Mouse (Mus musculus) kidney, postnatal 14 days (tissue): ENCODE results near the gene Actr1b.
"Not testable (repeated sequence)": the region's sequence is repeated elsewhere in the genome, so short reads cannot be mapped to it uniquely, and the experiment has no call there.

Source experiments
- DNase-seq: peaks from one replicate; pipeline ENCODE4 v3.0.0; 2022; ENCODE audit warnings: mixed read lengths

The Actr1b gene

GRCm38 (mm10) chr1:36696411-36696810 is 17.8 kb downstream of the Actr1b start:
- no peak for DNase-seq

- no peak for DNase-seq
Observed at GRCm38 (mm10) chr1:36694871-36695270, 19.4 kb downstream of the Actr1b start.

GRCm38 (mm10) chr1:36691271-36692155 is 22.7 kb downstream of the Actr1b start, which contains the start of gene Cox5b:
Gene Cox5b, plus strand, starts transcription at chr1:36691449.
- DNase-seq, result peak; percentile 98

DNA sequence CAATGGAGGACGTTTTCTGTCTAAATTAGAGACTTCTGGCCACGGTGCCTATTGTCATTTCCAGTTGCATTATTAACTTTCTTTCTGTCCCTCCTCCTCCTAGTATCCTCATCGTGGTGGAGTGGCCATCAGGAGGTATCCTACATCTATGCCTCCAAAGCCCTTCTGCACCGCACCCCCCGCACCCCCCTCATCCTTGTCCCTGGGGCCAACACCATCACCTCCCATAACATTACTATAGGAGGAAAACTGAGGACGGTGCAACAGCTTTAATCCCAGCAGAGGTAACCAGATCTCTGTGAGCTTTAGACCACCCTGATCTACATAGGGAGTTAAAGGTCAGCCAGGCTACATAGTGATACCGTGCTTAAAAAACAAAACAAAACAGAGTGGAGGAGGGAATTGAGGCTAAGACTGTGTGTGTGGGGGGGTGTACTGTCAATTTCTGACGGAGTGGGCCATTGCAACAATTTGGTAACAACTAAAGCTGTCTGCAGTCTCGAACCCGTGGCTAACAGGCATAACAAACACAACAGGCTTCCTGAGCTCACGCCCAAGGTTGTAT is 23.5 kb downstream of the Actr1b start:
- DNase-seq, result no peak

DNA sequence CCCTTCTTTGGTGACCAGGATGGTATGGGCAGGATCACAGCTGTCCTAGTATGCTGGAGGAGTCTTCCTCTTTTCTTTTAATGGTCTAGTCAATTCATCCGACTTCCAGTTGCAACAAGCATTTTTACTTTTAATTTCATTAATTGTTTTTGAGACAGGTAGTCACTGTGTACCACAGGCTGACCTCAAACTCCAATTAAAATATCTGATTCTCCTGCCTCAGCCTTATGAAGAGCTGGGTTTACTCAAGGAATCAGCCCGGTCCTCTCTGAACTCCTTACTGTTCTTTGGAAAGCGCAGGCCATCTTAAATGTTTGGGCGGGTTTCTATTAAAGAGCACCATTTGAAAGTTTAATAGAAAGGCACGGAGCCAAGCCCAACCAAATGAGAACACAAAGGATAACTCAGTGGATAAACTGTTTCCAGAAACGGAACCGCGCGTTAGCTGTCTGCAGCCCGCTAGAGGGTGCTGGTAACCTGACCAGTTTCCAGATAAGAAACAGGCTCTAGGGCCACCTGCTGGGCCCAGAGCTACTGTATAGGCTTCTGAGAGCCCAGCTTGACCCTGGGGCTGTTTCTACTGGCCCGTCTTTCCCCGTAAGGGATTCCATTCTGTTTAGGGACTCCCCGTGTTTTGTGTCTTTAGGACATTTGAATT is 30.3 kb downstream of the Actr1b start:
- DNase-seq, result peak; percentile 89

- no peak for DNase-seq
Observed at GRCm38 (mm10) chr1:36682620-36683355, 31.4 kb downstream of the Actr1b start, which contains the start of gene Fam178b. Gene Fam178b, minus strand, starts transcription at chr1:36683183.

- no peak for DNase-seq
Observed at GRCm38 (mm10) chr1:36680893-36681292, 33.3 kb downstream of the Actr1b start.

DNA sequence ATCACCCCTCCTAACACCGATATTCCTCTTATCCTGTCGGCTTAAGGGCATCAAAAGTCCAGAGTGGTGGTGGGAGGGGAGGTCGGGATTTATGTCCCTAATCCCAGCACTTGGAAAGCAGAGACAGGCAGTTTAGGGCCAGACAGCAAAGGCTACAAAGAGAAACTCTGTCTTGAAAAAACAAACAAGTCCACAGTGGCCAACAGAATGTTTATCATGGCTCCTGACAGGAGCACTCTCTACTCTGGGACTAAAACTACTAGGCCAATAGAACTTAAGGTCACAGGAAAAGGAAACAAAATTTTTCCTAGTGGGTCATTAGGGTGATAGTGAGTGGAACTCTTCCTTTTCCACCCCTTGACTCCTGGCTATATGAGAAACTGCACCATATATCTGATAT is 39.3 kb downstream of the Actr1b start:
- no peak for DNase-seq

DNA sequence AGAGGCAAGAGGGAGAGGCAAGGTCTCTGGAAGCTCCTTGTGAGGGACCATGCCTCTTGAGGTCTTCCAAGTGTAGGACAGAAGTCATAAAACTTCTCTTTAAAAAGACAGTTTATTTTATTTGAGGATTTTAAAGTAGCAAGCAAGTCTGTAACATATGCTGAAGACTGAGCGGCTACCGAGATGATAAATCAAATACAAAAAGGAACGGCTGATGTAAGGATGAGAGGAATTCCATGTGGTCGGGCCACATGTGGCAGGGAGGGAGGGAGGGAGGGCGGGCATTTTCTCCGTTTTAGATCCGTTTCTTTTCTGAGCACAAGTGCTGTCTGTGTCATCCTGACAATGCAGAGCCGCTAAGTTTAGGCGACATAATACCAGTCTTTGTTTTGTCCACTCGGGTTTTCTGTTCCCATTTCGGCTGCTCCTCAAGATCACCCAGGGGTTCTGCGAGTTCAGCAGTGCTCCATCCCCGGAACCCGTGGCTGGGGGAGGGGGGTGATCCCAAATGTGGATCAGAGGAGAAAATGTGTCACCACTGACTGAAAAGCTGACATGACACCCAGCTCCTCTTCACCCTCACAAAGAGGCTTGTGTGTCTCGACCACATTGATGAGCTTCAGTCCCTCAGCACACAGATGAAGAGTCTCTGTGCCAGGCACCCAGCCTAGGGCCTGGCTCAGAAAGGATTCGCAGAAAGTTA is 41.4 kb downstream of the Actr1b start:
- DNase-seq, result no peak

DNA sequence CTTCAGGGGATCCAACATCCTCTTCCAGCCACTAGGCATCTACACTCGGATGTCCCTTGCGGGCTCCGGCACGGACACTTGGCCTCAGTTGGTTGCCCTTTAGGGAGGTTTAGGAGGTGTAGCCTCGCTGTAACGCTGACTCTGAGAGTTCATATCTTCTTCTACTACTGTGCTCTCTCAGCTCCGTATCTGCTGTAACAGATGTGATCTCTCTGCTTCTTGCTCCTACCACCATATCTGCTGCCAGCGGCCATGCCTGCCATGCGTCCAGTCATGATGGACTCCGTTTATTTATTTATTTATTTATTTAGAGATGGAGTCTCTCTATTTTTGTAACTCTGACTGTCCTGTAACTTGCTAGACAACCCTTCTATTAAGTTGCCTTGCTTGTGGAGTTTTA is 43.0 kb downstream of the Actr1b start:
- DNase-seq, result no peak

DNA sequence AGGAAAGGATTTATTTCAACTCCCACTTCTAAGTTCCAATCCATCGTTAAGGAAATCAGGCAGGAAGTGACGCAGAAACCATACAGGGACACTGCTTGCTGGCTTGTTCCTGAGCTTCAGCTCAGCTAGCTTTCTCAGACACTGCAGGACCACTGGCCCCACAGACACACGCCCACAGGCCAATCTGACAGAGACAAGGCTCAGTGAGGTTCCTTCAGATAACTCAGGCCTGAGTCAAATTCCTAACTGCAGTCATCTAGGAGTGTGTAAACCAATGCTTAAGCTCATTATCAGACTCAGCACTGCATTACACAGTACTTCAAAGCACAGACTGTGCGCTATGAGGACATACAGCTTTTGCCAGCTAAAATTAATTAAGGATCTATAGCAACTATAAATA is 44.0 kb downstream of the Actr1b start:
- DNase-seq, result no peak

DNA sequence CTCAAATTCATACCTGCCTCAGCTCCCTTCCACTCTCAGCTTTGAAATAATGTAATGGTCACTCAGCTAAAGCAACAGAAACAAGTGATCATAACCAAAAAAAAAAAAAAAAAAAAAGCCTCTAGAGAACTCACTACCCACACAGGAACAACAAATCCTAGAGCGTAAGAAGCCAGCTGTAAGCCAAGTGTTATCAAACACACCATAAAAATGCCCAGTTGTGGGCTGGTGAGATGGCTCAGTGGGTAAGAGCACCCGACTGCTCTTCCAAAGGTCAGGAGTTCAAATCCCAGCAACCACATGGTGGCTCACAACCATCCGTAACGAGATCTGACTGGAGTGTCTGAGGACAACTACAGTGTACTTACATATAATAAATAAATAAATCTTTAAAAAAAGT is 46.2 kb downstream of the Actr1b start:
- DNase-seq, result not testable (repeated sequence)

GRCm38 (mm10) chr1:36665934-36666333 is 48.3 kb downstream of the Actr1b start:
- DNase-seq, result no peak

DNA sequence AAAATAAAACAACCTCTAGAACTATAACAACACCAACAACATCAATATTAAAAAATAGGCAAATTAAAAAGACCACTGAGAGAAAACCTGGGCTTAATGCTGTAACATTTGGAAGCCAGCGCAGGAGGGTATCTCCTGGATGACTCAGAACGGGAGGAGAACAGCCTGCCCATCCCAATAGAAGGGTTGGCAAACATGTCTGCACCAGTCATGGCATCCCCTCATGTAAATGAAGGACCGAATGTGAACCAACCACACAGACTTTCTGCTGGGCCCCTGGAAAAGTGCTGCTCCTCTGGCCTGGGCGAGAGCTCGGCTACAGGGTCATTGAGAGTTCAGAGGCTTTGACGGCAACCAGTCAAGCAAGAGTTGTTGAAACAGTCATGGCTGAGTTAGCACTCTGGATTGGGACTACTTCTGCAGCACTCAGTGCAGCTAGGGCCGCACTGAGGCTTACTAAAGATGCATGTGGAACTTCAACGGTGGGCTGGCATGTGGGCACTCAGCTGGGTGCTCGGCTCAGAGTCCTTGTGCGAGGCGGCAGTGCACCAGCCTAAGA is 49.0 kb downstream of the Actr1b start:
- peak; percentile 24 for DNase-seq

DNA sequence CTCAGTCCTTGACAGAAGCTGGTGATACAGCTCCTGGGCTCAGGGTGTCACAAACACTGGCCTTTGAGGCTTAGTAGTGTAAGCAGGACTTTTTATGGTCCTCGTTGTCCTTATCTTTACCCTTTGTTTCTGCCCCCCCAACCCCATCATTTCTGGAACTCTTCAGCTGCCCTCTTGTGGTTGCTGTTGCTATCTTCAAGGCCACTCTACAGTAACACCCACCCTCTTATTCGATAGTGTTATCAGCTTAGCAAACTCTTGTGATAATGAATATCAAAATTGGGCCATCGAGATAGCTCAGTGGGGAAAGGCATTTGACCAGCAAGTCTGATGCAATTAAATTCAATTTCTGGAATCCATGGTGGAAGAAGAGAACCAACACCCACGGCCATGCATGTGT is 49.8 kb downstream of the Actr1b start:
- peak; percentile 30 for DNase-seq

- DNase-seq, result no peak
Observed at GRCm38 (mm10) chr1:36658621-36659399, 55.4 kb downstream of the Actr1b start.

- no peak for DNase-seq
Observed at GRCm38 (mm10) chr1:36657658-36658415, 56.4 kb downstream of the Actr1b start.

DNA sequence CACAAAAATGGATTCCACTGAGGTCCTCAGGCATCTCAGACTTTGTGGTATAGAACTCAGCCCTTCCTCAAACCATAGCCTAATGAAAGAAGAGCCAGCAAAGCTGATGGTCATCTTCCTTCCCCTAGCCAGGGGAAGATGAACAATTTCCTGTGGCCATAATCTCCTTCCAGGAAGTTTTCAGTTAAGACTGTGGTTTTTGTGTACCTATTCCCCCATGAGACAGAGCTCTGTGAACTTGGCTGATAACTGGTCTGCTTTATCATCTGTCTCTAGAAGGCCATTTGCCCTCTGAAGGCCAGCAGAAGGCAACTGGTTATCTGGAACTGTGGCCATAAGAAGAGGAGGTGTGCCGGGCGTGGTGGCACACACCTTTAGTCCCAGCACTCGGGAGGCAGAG is 58.0 kb downstream of the Actr1b start:
- DNase-seq, result no peak

DNA sequence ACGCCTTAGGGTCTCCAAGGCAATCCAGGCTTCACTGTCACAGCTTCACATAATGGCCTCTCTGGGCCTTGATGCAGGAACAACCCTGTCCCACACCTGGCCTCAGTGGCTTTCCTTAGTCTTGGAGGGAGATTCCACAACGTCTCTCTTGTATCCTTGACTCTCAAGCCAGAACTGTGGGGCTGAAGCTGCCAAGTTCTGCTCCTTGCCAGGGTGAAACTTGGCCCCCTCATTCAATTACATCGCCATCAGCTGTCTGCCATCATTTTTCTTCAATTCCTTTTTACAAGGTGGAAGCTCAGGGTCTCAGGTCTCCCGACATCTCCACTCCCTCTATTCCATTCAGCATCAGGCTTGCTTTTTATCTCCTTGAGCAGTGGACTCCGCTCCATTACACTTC is 59.2 kb downstream of the Actr1b start:
- no peak for DNase-seq
